Mouse (Mus musculus) heart, adult 2 months (tissue): Measurements from ENCODE around the gene Trim80.

ENCODE experiments used
- CTCF ChIP-seq: fragments of 200-600 bp; IDR thresholded peaks from 2 replicates; pipeline ENCODE4 v1.8.1; 2022; ENCODE audit warnings: antibody characterized with exemption, mild to moderate bottlenecking, moderate library complexity
- POLR2A ChIP-seq: fragments of 200-500 bp; IDR thresholded peaks from 2 replicates; pipeline ENCODE4 v1.6.1; 2011; ENCODE audit warnings: mild to moderate bottlenecking, low read depth, low read length, control low read depth; ENCODE audit not compliant: insufficient read depth

- TF ChIP-seq CTCF (no peak), POLR2A (no peak)
These were observed 49.0 kb upstream of the Trim80 start for GRCm38 (mm10) chr11:115391358-115391757.
